Mouse (Mus musculus): ENCODE results near the gene 5830473C10Rik.
"Not testable (repeated sequence)": the region's sequence is repeated elsewhere in the genome, so short reads cannot be mapped to it uniquely, and the experiment has no call there.

Gene 5830473C10Rik

GRCm38 (mm10) chr5:90591936-90592335 is 31.0 kb downstream of the 5830473C10Rik start:
- no peak for ATAC-seq (ENCODE audit: insufficient number of reproducible peaks, low FRiP score, low TSS enrichment)

- no peak for ATAC-seq (ENCODE audit: insufficient number of reproducible peaks, low FRiP score, low TSS enrichment)
Measured at GRCm38 (mm10) chr5:90594945-90595344, 34.0 kb downstream of the 5830473C10Rik start.

- ATAC-seq (ENCODE audit: insufficient number of reproducible peaks, low FRiP score, low TSS enrichment): no peak
Measured at GRCm38 (mm10) chr5:90596155-90596554, 35.2 kb downstream of the 5830473C10Rik start.

GRCm38 (mm10) chr5:90601469-90601868 is 40.6 kb downstream of the 5830473C10Rik start:
- ATAC-seq (ENCODE audit: insufficient number of reproducible peaks, low FRiP score, low TSS enrichment): no peak; the same call in 1 of the 2 replicates

GRCm38 (mm10) chr5:90603407-90603923 is 42.6 kb downstream of the 5830473C10Rik start:
- ATAC-seq (ENCODE audit: insufficient number of reproducible peaks, low FRiP score, low TSS enrichment): no peak

- ATAC-seq (ENCODE audit: insufficient number of reproducible peaks, low FRiP score, low TSS enrichment): no peak
Measured at GRCm38 (mm10) chr5:90608906-90609305, 48.0 kb downstream of the 5830473C10Rik start.

- no peak for ATAC-seq (ENCODE audit: insufficient number of reproducible peaks, low FRiP score, low TSS enrichment)
Measured at GRCm38 (mm10) chr5:90611388-90611787, 50.5 kb downstream of the 5830473C10Rik start.

- ATAC-seq (ENCODE audit: insufficient number of reproducible peaks, low FRiP score, low TSS enrichment): no peak
Measured at GRCm38 (mm10) chr5:90611996-90612611, 51.2 kb downstream of the 5830473C10Rik start.

- ATAC-seq (ENCODE audit: insufficient number of reproducible peaks, low FRiP score, low TSS enrichment): not testable (repeated sequence)
Measured at GRCm38 (mm10) chr5:90612751-90613150, 51.8 kb downstream of the 5830473C10Rik start.

GRCm38 (mm10) chr5:90617859-90618258 is 57.0 kb downstream of the 5830473C10Rik start:
- no peak for ATAC-seq (ENCODE audit: insufficient number of reproducible peaks, low FRiP score, low TSS enrichment)

- ATAC-seq (ENCODE audit: insufficient number of reproducible peaks, low FRiP score, low TSS enrichment): no peak
Measured at GRCm38 (mm10) chr5:90621316-90621715, 60.4 kb downstream of the 5830473C10Rik start.

- no peak for ATAC-seq (ENCODE audit: insufficient number of reproducible peaks, low FRiP score, low TSS enrichment)
Measured at GRCm38 (mm10) chr5:90621726-90622125, 60.8 kb downstream of the 5830473C10Rik start.

GRCm38 (mm10) chr5:90623209-90623608 is 62.3 kb downstream of the 5830473C10Rik start:
- no peak for ATAC-seq (ENCODE audit: insufficient number of reproducible peaks, low FRiP score, low TSS enrichment)

GRCm38 (mm10) chr5:90624708-90625425 is 64.0 kb downstream of the 5830473C10Rik start:
- ATAC-seq (ENCODE audit: insufficient number of reproducible peaks, low FRiP score, low TSS enrichment): no peak

GRCm38 (mm10) chr5:90627423-90627822 is 66.5 kb downstream of the 5830473C10Rik start:
- ATAC-seq (ENCODE audit: insufficient number of reproducible peaks, low FRiP score, low TSS enrichment): no peak

- no peak for ATAC-seq (ENCODE audit: insufficient number of reproducible peaks, low FRiP score, low TSS enrichment)
Measured at GRCm38 (mm10) chr5:90628011-90628410, 67.1 kb downstream of the 5830473C10Rik start.

- ATAC-seq (ENCODE audit: insufficient number of reproducible peaks, low FRiP score, low TSS enrichment): no peak
Measured at GRCm38 (mm10) chr5:90628530-90628929, 67.6 kb downstream of the 5830473C10Rik start.

- ATAC-seq (ENCODE audit: insufficient number of reproducible peaks, low FRiP score, low TSS enrichment): no peak
Measured at GRCm38 (mm10) chr5:90634885-90635284, 74.0 kb downstream of the 5830473C10Rik start.

- peak; percentile 82 for ATAC-seq (ENCODE audit: insufficient number of reproducible peaks, low FRiP score, low TSS enrichment)
Measured at GRCm38 (mm10) chr5:90640286-90641217, 79.6 kb downstream of the 5830473C10Rik start, which contains the start of gene Rassf6. Gene Rassf6, minus strand, starts transcription at chr5:90640657.

GRCm38 (mm10) chr5:90641218-90641610 is 80.3 kb downstream of the 5830473C10Rik start:
- ATAC-seq (ENCODE audit: insufficient number of reproducible peaks, low FRiP score, low TSS enrichment): no peak
